Mouse (Mus musculus) stomach, postnatal 0 days (tissue): ENCODE measurements around the gene Acvrl1. TPM values are rescaled to one million over a fixed set of nuclear protein-coding genes. Genes with fewer than 3 reads are reported as not detected.

Experiments used
- ATAC-seq: fragments of 200-750 bp; cut with Nextera tagmentation; 2 replicates; pipeline ENCODE4 v1.8.0; 2017; ENCODE audit not compliant: low FRiP score, low TSS enrichment
- DNase-seq: peaks from one replicate; pipeline ENCODE4 v3.0.0-alpha.2; 2016; ENCODE audit warnings: low spot score
- H3K27ac ChIP-seq: fragments of 300-500 bp; sonication (generic); replicated peaks from 2 replicates; pipeline ENCODE4 v1.5.1; 2014; ENCODE audit warnings: mild to moderate bottlenecking, control low read depth
- H3K27me3 ChIP-seq: fragments of 300-500 bp; sonication (generic); 2 replicates; pipeline ENCODE4 v1.6.1; 2014; ENCODE audit warnings: low read length; ENCODE audit not compliant: control insufficient read depth, insufficient read depth
- H3K36me3 ChIP-seq: fragments of 300-500 bp; sonication (generic); 2 replicates; pipeline ENCODE4 v1.6.1; 2014; ENCODE audit warnings: low read length, mixed read lengths; ENCODE audit not compliant: control insufficient read depth, insufficient read depth
- H3K4me1 ChIP-seq: fragments of 300-500 bp; sonication (generic); replicated peaks from 2 replicates; pipeline ENCODE4 v1.6.1; 2014; ENCODE audit warnings: antibody characterized with exemption; ENCODE audit not compliant: control insufficient read depth, insufficient read depth
- H3K4me2 ChIP-seq: fragments of 300-500 bp; sonication (generic); replicated peaks from 2 replicates; pipeline ENCODE4 v1.6.1; 2014; ENCODE audit warnings: low read depth, mild to moderate bottlenecking, control low read depth, moderate library complexity
- H3K4me3 ChIP-seq: fragments of 300-500 bp; sonication (generic); 2 replicates; pipeline ENCODE4 v1.5.1; 2014; ENCODE audit warnings: low read depth, low read length, control low read depth
- H3K9ac ChIP-seq: fragments of 300-500 bp; sonication (generic); 2 replicates; pipeline ENCODE4 v1.6.1; 2014; ENCODE audit warnings: mild to moderate bottlenecking, low read length, control low read depth, mixed read lengths
- H3K9me3 ChIP-seq: fragments of 300-500 bp; sonication (generic); 2 replicates; pipeline ENCODE4 v1.6.1; 2016; ENCODE audit warnings: low read length; ENCODE audit not compliant: control insufficient read depth
- CTCF ChIP-seq: IDR thresholded peaks from 2 replicates; pipeline ENCODE4 v1.5.1; 2016; ENCODE audit warnings: antibody characterized with exemption, low read depth, mild to moderate bottlenecking, moderate library complexity
- EP300 ChIP-seq: optimal IDR thresholded peaks from 2 replicates; pipeline ENCODE3; 2016; ENCODE audit warnings: antibody characterized with exemption
- WGBS: fragments of 180-500 bp; shearing (Covaris S2); extraction: QIAGEN DNeasy Blood & Tissue Kit; methylation state at CpG from one replicate; pipeline ENCODE4 v1.1.7; 2014; 5-methylcytosine and 5-hydroxymethylcytosine counted together
- polyA plus RNA-seq: library from polyadenylated mRNA; unstranded; fragments of >200 nt; fragmentation: Nextera tagmentation; extraction: Ambion mirVana; gene quantifications from 2 replicates; pipeline ENCODE4 v1.2.1, GENCODE M21; 2015

Acvrl1 gene
- polyA plus RNA-seq, 1 experiment from 2014 or later = 15.2 TPM

DNA sequence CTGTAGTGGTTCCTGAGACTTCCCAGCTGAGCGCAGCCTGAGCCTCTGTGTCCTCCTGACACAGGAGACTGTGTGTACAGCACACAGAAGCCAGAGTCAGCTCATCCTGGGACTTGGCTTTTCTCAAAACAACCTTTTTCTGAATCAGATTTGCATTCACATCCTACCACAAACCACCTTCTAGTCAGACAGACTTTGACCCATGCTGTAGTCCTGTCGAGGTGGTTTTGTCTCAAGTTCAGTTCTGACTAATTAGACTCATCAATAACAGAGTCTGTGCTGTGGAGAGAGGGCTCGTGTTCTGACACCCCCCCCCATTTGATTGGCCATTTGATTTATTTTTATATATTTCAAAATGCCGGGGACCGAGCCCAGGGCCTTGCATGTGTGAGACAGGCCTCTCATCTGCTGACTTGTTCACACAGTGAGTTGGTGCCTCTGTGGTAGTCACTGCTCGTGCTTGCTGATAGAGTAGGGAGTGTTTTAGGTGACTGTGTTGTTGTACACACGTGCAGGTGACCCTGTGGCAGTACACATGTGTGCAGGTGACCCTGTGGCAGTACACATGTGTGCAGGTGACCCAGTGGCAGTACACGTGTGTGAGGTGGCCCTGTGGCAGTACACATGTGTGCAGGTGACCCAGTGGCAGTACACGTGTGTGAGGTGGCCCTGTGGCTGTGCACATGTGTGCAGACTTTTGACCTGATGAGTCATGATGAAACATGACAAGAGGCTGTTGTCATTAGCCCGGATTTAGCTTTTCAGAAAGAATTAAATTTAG lies 61.8 kb downstream of the Acvrl1 start:
- no peak for DNase-seq
- no peak overlapping the region for H3K4me3 ChIP-seq
- H3K9ac ChIP-seq = no peak overlapping the region
- TF ChIP-seq EP300 = no peak
- TF ChIP-seq CTCF = no peak
- H3K4me1 ChIP-seq = peaks cover 3% of the 10 kb centered on the region; the same call in 1 of the 2 replicates
- peak overlapping the region; percentile 30; the same call in 1 of the 2 replicates for H3K27ac ChIP-seq
- no peak overlapping the region for H3K4me2 ChIP-seq
- H3K9me3 ChIP-seq = no peaks in the 10 kb centered on the region
- peak; percentile 25; the same call in 1 of the 2 replicates for ATAC-seq
- no peaks in the 10 kb centered on the region for H3K27me3 ChIP-seq
- H3K36me3 ChIP-seq = peaks cover 5% of the 10 kb centered on the region; the same call in 1 of the 2 replicates
- WGBS = 58% methylated on average over 10 of the region's 10 CpGs

GRCm38 (mm10) chr15:101190762-101191150 lies 62.4 kb downstream of the Acvrl1 start:
- TF ChIP-seq CTCF = no peak
- H3K4me1 ChIP-seq = peaks cover 3% of the 10 kb centered on the region; the same call in 1 of the 2 replicates
- no peak overlapping the region for H3K4me2 ChIP-seq
- ATAC-seq = no peak
- 57% methylated on average over 5 of the region's 5 CpGs for WGBS
- no peaks in the 10 kb centered on the region for H3K27me3 ChIP-seq
- H3K9me3 ChIP-seq = no peaks in the 10 kb centered on the region
- H3K36me3 ChIP-seq = peaks cover 5% of the 10 kb centered on the region; the same call in 1 of the 2 replicates
- no peak overlapping the region for H3K9ac ChIP-seq
- peak overlapping the region; percentile 69; the same call in 1 of the 2 replicates for H3K27ac ChIP-seq
- no peak for DNase-seq
- no peak overlapping the region for H3K4me3 ChIP-seq

DNA sequence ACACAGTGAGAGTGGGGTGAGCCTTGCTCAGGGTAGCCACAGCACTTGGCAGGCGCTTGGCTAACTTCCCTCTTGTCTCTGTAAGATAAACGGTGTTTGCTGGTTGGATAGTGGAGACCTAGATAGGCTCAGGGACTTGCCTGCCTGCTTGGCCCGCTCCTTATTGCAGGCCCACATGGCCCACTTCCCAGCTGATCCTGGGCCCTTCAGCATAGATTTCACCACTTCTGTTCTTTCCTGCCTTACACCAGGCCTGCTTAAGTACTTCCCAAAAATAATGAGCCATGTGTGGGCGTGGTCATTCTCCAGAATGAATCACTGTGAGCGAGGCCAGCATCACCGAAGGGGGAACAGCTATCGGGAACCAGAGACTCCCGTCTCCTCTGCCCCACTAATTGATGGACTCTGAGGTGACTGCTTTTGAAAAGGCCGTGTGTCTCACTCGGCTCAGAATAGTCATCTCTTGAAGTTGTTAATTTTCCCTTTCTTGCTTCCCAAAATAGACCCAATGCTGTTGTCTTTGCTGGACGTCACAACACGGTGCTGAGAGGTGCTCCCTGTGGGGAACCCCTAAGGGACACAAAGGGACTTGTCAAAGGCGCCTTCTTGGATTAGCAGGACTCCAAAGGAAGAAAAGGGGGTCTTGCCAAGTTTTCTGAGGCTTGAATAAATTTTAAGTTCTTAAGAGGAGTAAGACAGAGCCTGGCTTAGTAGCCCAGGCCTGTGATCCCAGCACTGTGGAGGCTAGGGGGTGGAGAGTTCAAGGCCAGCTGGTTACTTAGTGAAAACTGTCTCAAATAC lies 63.3 kb downstream of the Acvrl1 start:
- H3K4me1 ChIP-seq = peaks cover 3% of the 10 kb centered on the region; the same call in 1 of the 2 replicates
- DNase-seq = peak; percentile 48
- no peaks in the 10 kb centered on the region for H3K27me3 ChIP-seq
- H3K9me3 ChIP-seq = no peaks in the 10 kb centered on the region
- peaks cover 3% of the 10 kb centered on the region; the same call in 1 of the 2 replicates for H3K36me3 ChIP-seq
- no peak overlapping the region for H3K4me3 ChIP-seq
- WGBS = 21% methylated on average over 13 of the region's 13 CpGs
- no peak overlapping the region for H3K4me2 ChIP-seq
- H3K9ac ChIP-seq = no peak overlapping the region
- H3K27ac ChIP-seq = peak overlapping the region; percentile 69
- TF ChIP-seq EP300 = no peak
- TF ChIP-seq CTCF = no peak
- no peak; the same call in 1 of the 2 replicates for ATAC-seq

GRCm38 (mm10) chr15:101192260-101192640 lies 63.9 kb downstream of the Acvrl1 start:
- ATAC-seq = no peak
- no peak for DNase-seq
- Histone ChIP-seq H3K9me3 (no peaks in the 10 kb centered on the region), H3K27ac (peak overlapping the region; percentile 18; the same call in 1 of the 2 replicates), H3K9ac (no peak overlapping the region), H3K4me2 (no peak overlapping the region), H3K36me3 (peaks cover 3% of the 10 kb centered on the region; the same call in 1 of the 2 replicates), H3K4me3 (no peak overlapping the region), H3K4me1 (peaks cover 3% of the 10 kb centered on the region; the same call in 1 of the 2 replicates), H3K27me3 (no peaks in the 10 kb centered on the region)
- no peak for TF ChIP-seq EP300
- TF ChIP-seq CTCF = no peak
- WGBS = 57% methylated on average over 7 of the region's 7 CpGs

DNA sequence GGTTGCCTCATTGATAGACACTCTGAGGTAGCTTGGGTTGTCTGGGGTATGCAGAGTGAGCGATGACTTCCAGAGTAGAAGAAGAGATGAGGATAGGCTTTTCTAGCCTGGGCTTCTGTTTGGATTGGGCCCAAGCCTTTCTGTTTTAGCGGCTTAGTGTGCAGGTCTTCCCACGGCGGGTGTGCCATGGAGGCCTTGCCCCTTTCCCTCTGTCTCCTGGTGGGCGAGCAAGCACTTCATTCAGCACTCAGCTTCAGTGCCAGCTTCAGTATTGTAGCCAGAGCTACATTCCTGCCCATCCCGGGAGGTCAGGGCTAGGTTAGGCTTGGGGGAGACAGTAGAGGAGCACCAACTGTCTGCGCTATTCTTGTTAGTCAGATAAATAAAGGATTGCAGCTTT lies 64.3 kb downstream of the Acvrl1 start:
- no peak for TF ChIP-seq CTCF
- TF ChIP-seq EP300 = no peak
- Histone ChIP-seq H3K9me3 (no peaks in the 10 kb centered on the region), H3K4me3 (no peak overlapping the region), H3K9ac (no peak overlapping the region), H3K36me3 (peaks cover 3% of the 10 kb centered on the region; the same call in 1 of the 2 replicates), H3K27me3 (no peaks in the 10 kb centered on the region), H3K4me1 (peaks cover 3% of the 10 kb centered on the region; the same call in 1 of the 2 replicates), H3K4me2 (no peak overlapping the region), H3K27ac (no peak overlapping the region)
- DNase-seq (no peak), ATAC-seq (no peak)
- 68% methylated on average over 7 of the region's 7 CpGs for WGBS
